Mouse (Mus musculus): ENCODE results near the gene Pdcd4.
"Not testable (repeated sequence)": the region's sequence is repeated elsewhere in the genome, so short reads cannot be mapped to it uniquely, and the experiment has no call there.

The Pdcd4 gene

DNA sequence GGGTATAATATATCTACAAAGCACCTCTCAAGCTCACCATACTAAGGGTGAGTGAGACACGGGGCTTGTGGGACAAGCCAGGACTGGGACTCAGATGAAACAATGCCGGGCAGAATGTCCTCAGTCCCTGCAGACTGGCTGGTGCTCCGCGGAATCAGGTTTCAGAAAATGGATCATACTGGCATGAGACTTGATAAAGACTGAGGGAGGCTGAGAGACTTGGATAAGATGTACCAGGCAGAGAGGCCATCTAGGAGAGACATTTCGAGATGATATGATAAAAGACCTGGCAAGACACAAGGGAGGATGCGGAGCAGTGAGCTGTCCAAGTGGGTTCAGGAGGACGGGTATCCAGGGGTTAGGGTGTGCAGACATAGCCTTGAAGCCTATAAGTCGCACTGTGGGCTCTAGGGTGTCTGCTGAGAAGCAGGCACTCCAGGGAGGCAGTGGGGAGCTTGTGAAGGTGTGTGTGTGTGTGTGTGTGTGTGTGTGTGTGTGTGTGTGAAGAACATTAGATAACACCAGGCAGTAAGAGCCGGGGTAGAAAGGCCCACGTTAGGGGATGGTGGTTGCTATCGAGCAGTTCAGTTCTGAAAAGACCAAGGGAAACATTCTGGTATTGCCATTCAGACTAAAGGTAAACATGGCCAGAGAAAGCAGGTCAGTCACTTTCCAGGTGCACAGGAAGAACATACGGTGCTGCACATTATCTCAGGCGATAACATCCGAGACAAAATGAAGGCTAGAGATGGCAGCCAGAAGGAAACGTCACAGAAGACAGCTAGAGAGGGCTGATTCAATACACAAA lies 10.1 kb downstream of the Pdcd4 start:
- no peak for DNase-seq (ENCODE audit: low spot score)

DNA sequence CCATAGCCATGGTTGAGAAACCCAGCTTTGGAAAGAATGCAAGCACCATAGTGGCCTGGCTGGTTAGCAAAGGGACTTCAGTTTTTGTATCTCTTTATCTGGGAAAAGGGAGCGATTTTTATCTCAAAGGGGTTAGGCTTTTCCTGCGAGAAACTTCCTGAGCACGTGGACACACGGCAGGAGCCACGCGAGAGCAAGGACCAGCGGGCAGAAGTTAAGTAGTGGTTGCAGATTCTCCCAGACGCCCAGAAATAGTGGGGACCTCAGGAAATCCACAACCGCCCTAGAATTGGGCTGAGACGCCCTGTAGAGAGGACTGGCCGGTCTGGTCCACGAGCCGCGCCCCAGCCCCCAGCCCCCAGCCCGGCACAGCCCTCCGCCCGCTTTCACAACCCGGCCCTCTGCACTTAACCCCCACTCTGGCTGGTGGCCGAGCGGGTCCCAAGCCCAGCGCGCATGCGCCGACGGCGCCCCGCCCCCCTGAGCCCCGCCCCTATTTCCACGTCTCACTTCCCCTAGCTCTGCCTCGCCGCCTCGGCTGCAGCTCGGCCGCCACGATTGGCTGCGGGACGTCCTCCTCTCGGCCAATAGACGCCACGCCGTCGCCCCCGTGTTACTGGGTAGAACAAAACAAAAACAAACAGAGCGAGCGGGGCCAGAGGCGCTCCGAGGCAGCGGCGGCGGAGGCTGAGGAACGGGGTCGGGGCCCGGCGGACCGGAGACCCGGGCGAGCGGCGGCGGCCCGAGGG lies 10.9 kb downstream of the Pdcd4 start:
- peak; percentile 97 for DNase-seq (ENCODE audit: low spot score)

DNA sequence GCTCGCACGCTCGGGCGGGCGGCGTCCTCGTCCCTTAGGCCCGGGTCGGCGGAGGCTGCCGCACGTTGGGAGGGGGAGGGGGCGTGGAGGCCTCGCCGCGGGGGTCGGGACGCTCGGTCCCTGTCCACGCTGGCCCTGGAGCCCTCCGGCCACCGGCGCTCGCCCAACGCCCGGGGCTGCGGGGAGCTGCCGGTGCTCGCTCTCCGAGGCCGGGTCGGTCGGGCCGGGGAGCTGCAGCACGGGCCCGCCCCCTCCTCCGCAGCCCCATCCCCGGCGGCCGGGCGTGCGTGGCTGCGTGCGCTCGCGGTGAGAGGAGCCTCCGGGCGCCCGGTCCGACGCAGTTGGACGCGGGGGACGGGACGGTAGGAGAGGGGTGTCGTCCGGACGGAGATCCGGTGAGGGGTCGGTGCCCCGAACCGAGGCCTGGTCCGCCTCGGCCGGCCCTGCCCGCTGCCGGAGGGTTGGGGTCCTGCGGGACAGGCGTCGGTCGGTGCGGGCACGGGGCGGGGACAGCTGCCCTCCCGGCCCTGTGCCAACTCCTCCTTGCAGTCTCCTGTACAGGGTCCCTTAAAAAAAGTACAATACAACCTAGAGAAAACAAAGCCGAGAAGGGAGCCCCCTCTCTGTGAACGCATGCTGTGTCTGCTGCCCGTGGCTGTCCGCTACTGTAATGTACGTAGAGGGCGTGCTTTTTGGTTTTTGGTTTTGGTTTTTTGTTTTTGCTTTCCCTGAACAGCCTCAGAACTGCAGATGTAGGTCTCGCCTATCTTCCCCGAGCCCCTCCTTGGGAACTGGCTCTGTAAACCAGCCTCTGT lies 11.7 kb downstream of the Pdcd4 start:
- peak; percentile 65 for DNase-seq (ENCODE audit: low spot score)

- no peak for DNase-seq (ENCODE audit: low spot score)
These were observed 12.9 kb downstream of the Pdcd4 start for GRCm38 (mm10) chr19:53904833-53905480.

- DNase-seq (ENCODE audit: low spot score) = peak; percentile 15
These were observed 14.1 kb downstream of the Pdcd4 start for GRCm38 (mm10) chr19:53906033-53906702.

- not testable (repeated sequence) for DNase-seq (ENCODE audit: low spot score)
These were observed 14.7 kb downstream of the Pdcd4 start for GRCm38 (mm10) chr19:53906703-53907070.

- no peak for DNase-seq (ENCODE audit: low spot score)
These were observed 22.9 kb downstream of the Pdcd4 start for GRCm38 (mm10) chr19:53914950-53915349.

DNA sequence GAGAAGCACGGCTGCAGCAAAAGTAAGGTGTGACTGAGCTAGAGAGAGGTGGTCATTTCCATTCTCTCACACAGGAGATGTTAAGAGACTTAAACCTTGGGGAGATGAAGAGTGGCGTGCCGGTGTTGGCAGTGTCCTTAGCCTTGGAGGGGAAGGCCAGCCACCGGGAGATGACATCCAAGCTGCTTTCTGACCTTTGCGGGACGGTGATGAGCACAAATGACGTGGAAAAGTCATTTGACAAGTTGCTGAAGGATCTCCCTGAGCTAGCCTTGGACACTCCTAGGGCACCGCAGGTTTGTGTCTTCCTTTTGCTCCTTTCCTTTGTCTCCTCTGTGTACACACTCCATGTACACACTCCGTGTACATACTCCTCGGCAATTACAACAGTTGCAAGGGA lies 27.5 kb downstream of the Pdcd4 start:
- no peak for DNase-seq (ENCODE audit: low spot score)

GRCm38 (mm10) chr19:53921996-53922395 lies 30.0 kb downstream of the Pdcd4 start:
- peak; percentile 27 for DNase-seq (ENCODE audit: low spot score)

DNA sequence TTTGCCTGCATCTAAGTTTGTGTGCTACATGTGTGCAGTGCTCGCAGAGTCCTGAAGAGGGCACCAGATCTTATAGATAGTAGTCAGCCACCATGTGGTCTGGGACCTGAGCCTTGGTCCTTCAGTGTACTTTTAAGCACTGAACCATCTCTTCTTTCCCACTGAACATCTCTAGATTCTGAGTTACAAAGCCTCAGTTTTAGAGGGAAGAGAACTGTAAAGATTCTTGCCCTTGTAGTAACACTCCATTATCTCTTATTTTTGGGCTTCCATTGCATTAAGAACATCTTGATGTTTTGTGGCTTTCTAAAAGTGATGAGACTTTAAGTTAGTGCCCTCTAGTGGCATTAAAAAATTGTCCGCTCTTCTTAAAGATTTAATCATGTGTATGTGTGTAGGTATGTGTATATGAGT lies 33.3 kb downstream of the Pdcd4 start:
- DNase-seq (ENCODE audit: low spot score) = peak; percentile 15

GRCm38 (mm10) chr19:53926705-53927104 lies 34.7 kb downstream of the Pdcd4 start:
- DNase-seq (ENCODE audit: low spot score) = no peak

DNA sequence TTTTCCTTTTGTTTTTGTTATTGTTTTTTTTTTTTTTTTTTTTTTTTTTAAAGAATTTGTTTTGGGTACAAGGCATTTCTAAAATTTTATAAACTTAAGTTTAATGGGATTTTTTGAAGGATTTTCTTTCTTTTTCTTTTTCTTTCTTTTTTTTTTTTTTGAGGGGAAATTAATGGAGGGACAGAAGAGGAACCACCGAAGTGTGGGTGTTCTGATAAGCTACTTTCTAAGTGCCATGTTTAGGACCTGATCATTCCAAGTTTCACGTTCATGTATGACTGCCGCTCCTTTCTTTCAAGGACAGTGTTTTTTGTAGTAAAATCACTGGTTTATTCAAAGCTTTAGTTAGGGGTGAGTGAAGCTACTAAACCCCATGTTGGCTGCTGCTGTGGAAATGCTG lies 37.2 kb downstream of the Pdcd4 start:
- DNase-seq (ENCODE audit: low spot score) = no peak

DNA sequence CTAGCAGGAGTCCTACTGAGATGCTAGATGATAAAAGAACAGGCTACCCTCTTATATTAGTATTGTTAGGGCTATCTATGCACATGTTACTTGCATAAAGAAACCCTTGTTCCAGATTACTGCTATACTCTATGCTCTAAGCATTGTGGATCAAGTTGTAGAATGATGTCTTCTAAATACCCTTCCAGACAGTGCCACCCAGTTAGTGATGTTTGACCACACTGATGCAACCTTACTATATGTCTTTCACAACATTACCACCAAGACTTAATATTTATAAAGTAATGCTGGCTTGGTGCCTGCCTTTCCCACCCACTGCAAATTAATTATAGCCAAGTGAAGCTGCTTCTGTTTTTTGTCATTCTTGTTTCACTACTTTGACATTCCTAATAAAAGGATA lies 41.0 kb downstream of the Pdcd4 start:
- DNase-seq (ENCODE audit: low spot score) = no peak

- no peak for DNase-seq (ENCODE audit: low spot score)
These were observed 42.0 kb downstream of the Pdcd4 start for GRCm38 (mm10) chr19:53934046-53934445.

DNA sequence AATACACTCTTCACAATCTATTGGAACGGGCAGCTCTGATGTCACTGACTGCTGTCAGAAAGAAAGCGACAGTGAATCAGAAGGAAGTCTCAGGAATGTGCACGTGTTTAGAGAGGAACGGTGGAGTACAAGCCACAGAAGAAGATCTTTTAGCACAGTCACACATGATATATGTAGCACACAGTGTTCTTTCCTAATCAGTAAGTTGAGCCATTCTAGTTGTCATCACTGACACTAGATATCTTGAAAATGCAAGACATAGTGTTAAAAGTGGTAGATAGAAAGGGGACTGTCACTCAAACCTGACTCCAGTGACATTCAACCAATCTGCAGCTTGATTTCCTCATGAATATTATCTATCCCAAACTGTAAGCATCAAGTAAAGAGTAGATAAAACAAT lies 47.4 kb downstream of the Pdcd4 start:
- DNase-seq (ENCODE audit: low spot score) = no peak

DNA sequence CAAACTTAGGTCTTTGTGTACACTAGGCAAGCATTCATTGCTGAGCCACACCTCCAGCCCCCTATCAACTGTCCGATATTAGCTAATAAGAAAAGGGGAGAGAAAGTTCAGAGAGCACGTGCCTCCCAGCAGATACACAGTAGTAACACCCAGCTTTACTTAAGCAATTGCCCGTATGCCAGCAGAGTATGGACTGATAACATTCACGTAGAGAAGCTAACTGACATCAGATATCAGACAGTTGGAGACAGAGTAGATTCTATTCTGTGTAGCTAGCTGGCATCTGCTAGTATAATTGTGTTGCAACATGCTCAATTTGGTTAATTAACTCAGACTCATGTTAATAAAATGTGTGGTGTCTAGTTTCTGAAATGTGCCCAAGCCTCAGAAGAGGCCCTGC lies 49.1 kb downstream of the Pdcd4 start:
- no peak for DNase-seq (ENCODE audit: low spot score)

DNA sequence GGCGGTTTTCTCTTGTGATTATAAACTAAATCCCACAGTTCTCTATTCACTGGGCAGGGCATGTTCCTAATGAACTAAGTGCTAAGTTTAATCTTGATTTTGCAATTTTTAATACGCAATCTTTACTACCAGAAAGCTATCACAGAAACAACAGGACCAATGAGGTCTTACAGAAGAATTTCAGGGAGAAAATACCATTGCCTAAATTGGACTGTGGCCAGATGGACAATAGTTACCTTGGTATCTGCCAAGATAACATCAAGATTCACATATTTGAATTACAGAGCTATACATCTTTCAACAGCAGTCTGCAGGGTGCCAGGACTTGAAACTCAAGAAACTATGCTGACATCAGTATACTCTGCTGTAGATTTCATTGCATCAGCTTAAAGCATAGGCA lies 50.3 kb downstream of the Pdcd4 start:
- DNase-seq (ENCODE audit: low spot score) = no peak

DNA sequence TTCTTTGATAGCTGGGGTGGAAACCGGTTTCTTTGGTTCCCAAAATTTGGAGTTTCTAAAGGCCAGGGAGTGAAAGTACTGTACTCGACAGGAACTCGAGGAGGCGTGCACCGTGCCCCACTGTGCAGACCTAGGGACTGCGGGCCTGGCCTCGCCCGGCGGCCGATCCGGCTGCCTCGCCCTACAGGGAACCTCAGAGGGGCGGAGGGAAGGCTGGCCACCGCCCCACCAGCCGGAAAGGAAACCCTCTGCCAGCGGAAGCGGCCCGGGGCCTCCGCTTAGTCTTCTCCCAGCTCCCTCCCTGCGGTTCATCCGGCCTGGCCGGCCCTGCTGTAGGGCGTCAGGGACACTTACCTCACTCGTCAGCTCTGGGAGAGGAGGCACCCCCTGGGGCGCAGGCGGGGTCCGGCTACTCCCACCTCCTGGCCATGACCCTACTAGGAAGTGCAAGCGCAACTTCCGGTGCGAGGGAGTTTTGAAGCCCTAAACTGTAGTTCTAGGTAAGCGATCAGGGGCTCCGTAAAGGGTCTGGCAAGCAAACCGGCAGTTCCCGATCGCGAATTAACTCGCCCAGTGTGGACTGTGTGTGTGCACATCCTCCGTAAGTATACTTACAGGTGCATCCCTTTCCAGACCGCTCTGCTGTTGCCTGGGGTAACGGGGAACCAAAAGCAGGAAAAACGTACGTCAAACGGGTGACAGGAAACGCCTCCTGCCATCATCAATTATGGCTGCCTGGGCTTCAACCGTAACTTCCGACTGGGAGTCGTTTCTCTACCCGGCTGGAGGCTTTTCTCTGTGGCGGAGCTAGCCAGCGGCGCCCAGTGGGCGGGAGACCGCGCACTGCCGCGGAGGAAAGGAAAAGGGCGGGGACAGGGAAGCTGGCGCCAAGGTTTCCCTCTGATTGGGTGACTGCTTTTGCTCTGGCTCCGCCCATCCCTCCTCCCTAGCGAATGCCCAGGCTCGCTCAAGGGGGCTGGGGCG lies 52.1 kb downstream of the Pdcd4 start, which contains the start of the genes Shoc2 and Bbip1:
Gene Shoc2 (plus strand): TSS at position 505 of the 984 bp plus-strand sequence.
Gene Bbip1 (minus strand): TSS at position 826 of the 984 bp plus-strand sequence.
- peak; percentile 99 for DNase-seq (ENCODE audit: low spot score)

- no peak for DNase-seq (ENCODE audit: low spot score)
These were observed 52.7 kb downstream of the Pdcd4 start for GRCm38 (mm10) chr19:53944786-53945169.
